Mouse (Mus musculus) limb, embryonic 11.5 days (tissue): ENCODE results near the gene Fam227a. TPM values are rescaled to one million over a fixed set of nuclear protein-coding genes. Genes with fewer than 3 reads are reported as not detected.

Experiments
- ATAC-seq: fragments of 200-750 bp; cut with Nextera tagmentation; 2 replicates; pipeline ENCODE4 v1.8.0; 2017; ENCODE audit warnings: low read depth; ENCODE audit not compliant: insufficient number of reproducible peaks, low FRiP score, low TSS enrichment
- DNase-seq: peaks from one replicate; pipeline ENCODE4 v3.0.0-alpha.2; 2015; ENCODE audit warnings: low spot score
- H3K27ac ChIP-seq: fragments of 300-500 bp; sonication (generic); replicated peaks from 2 replicates; pipeline ENCODE4 v1.5.1; 2014; ENCODE audit warnings: low read depth, mild to moderate bottlenecking, low read length
- H3K27me3 ChIP-seq: fragments of 300-500 bp; sonication (generic); 2 replicates; pipeline ENCODE4 v1.6.1; 2014; ENCODE audit warnings: mild to moderate bottlenecking, low read length, mixed read lengths; ENCODE audit not compliant: control insufficient read depth, insufficient read depth
- H3K36me3 ChIP-seq: fragments of 300-500 bp; sonication (generic); 2 replicates; pipeline ENCODE4 v1.6.1; 2014; ENCODE audit warnings: mild to moderate bottlenecking, low read length, moderate library complexity, mixed read lengths; ENCODE audit not compliant: control insufficient read depth, insufficient read depth
- H3K4me1 ChIP-seq: fragments of 300-500 bp; sonication (generic); 2 replicates; pipeline ENCODE4 v1.6.1; 2014; ENCODE audit warnings: low read length, mixed read lengths; ENCODE audit not compliant: control insufficient read depth, insufficient read depth
- H3K4me2 ChIP-seq: fragments of 300-500 bp; sonication (generic); 2 replicates; pipeline ENCODE4 v1.6.1; 2014; ENCODE audit warnings: low read depth, mild to moderate bottlenecking, moderate library complexity; ENCODE audit not compliant: severe bottlenecking
- H3K4me3 ChIP-seq: fragments of 300-500 bp; sonication (generic); 2 replicates; pipeline ENCODE4 v1.5.1; 2014; ENCODE audit warnings: low read depth, low read length
- H3K9ac ChIP-seq: fragments of 300-500 bp; sonication (generic); 2 replicates; pipeline ENCODE4 v1.6.1; 2014; ENCODE audit warnings: mild to moderate bottlenecking, low read length
- H3K9me3 ChIP-seq: fragments of 300-500 bp; sonication (generic); 2 replicates; pipeline ENCODE4 v1.6.1; 2016; ENCODE audit warnings: low read length; ENCODE audit not compliant: control insufficient read depth
- WGBS: fragments of 180-500 bp; shearing (Covaris S2); extraction: QIAGEN DNeasy Blood & Tissue Kit; methylation state at CpG from one replicate; pipeline ENCODE4 v1.1.7; 2014; 5-methylcytosine and 5-hydroxymethylcytosine counted together
- polyA plus RNA-seq: library from polyadenylated mRNA; unstranded; fragments of >200 nt; fragmentation: Nextera tagmentation; extraction: Ambion mirVana; gene quantifications from 2 replicates; pipeline ENCODE4 v1.2.1, GENCODE M21; 2014

Fam227a gene
- polyA plus RNA-seq, 1 experiment from 2014 or later = 2.0 TPM

DNA sequence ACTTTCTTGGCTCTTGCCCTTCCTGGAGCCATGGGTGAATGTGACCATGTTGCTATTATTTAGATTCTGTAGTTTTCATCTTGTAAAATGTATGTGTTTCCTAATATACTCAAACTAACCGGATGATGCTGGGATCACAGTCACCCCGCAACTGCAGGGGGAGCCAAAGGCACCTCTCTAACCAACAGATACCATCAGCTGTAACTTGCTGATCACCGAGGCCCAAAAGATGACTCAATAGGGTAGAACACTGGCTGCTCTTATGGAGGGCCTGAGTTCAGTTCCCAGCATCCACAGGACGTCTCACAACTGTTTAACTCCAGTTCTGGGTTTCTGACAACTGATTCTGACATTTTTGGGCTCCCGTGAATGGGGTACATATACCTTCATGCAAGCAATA is 42.0 kb downstream of the Fam227a start:
- H3K4me3 ChIP-seq = no peak overlapping the region
- H3K4me2 ChIP-seq = no peak overlapping the region
- DNase-seq = no peak
- WGBS = 88% methylated on average over 5 of the region's 5 CpGs
- no peaks in the 10 kb centered on the region for H3K9me3 ChIP-seq
- no peak overlapping the region for H3K27ac ChIP-seq
- no peak overlapping the region for H3K9ac ChIP-seq
- H3K4me1 ChIP-seq = no peaks in the 10 kb centered on the region
- ATAC-seq = no peak
- peaks cover 2% of the 10 kb centered on the region; the same call in 1 of the 2 replicates for H3K36me3 ChIP-seq
- H3K27me3 ChIP-seq = no peaks in the 10 kb centered on the region

DNA sequence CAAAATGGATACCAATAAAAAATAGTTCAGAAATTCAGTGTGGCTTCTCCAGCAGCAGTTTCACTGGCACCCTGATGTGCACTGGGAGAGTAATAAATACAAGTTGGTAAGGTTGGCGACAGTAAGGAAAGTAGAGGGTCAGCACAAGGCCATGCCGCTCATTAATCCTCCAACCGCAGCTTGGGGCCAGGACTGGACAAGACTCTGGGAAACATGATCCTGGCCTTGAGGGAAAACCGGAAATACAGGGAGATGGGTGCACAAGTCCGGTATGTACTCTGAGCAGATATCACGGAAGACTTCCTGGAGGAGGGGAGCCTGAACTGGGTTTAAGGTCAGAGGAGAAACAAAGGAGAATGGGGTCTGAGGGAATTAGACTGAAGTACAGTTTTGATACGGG is 43.3 kb downstream of the Fam227a start:
- WGBS = 69% methylated on average over 7 of the region's 7 CpGs
- peaks cover 2% of the 10 kb centered on the region; the same call in 1 of the 2 replicates for H3K36me3 ChIP-seq
- no peaks in the 10 kb centered on the region for H3K27me3 ChIP-seq
- H3K9ac ChIP-seq = no peak overlapping the region
- H3K4me1 ChIP-seq = no peaks in the 10 kb centered on the region
- no peak overlapping the region for H3K4me3 ChIP-seq
- ATAC-seq (no peak), DNase-seq (no peak)
- H3K9me3 ChIP-seq = no peaks in the 10 kb centered on the region
- no peak overlapping the region for H3K4me2 ChIP-seq
- no peak overlapping the region for H3K27ac ChIP-seq

DNA sequence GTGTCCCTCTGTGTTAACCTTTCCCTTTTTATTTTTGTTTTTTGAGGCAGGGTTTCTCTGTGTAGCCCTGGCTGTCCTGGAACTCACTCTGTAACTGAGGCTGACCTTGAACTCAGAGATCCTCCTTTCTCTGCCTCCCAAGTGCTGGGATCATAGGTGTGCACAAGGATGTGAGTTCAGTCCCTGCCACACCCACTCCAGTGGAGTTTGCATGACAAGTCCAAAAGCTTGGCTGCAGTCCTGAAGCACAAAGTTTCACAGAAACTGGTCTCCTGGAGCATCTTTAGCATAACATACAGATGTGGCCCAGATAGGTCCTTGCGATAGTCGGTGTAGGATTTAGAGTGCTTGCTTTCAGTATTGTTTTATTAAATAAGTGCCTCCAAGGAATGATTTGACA is 49.5 kb downstream of the Fam227a start:
- DNase-seq (no peak), ATAC-seq (no peak)
- WGBS = 100% methylated on average over 2 of the region's 2 CpGs
- Histone ChIP-seq H3K9ac (no peak overlapping the region), H3K4me2 (no peak overlapping the region), H3K9me3 (peaks cover 3% of the 10 kb centered on the region; the same call in 1 of the 2 replicates), H3K27ac (no peak overlapping the region), H3K4me1 (0 out of 2 replicates have a peak, but pooled peaks cover 2% of the 10 kb centered on the region), H3K36me3 (no peaks in the 10 kb centered on the region; the same call in 1 of the 2 replicates), H3K4me3 (no peak overlapping the region), H3K27me3 (0 out of 2 replicates have a peak, but pooled peaks cover 4% of the 10 kb centered on the region)

DNA sequence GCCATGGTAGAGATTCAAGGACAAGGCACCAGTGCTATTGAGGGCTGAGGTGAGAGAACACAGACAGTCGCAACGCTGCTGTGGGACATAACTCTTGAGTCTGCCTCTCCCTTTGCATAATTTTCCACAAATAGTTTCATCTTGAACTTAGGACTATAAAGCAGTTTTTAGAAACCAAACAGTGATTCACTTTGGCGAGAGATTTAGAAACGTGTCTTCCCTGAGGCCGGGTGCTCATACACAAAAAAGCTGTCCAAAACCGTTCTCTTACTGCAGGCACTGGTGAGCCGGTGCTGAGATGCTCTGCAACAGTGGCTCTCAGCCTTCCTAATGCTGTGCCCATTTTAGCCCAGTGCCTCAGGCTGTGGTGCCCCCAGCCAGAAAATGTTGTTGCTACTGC is 50.5 kb downstream of the Fam227a start:
- no peak for ATAC-seq

DNA sequence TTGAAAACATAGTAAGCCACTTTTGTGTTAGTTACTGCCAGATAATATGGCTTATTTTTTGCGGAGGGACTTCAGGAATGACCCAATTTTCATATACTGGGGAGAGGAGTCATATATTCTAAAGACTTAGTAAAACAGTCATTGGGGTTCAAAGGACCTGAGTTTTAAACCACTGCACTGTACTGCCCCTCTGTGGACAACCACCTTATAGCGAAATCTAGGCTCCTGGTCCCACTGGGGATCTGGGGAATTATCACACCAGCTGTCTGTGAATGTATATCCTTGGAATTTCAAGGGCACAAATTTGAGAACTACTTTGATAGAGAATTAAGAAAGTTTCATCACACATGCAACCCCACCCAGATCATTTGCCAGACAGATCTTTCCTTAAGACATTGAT is 51.0 kb downstream of the Fam227a start:
- DNase-seq = no peak
- Histone ChIP-seq H3K4me1 (0 out of 2 replicates have a peak, but pooled peaks cover 2% of the 10 kb centered on the region), H3K27me3 (0 out of 2 replicates have a peak, but pooled peaks cover 4% of the 10 kb centered on the region), H3K36me3 (no peaks in the 10 kb centered on the region), H3K4me2 (no peak overlapping the region), H3K27ac (no peak overlapping the region), H3K9me3 (peaks cover 4% of the 10 kb centered on the region; the same call in 1 of the 2 replicates), H3K9ac (no peak overlapping the region), H3K4me3 (no peak overlapping the region)
- 59% methylated on average over 2 of the region's 2 CpGs for WGBS
- ATAC-seq = no peak

More for the DNA sequence above, 50.5 kb downstream of the Fam227a start:
- no peak overlapping the region for H3K4me2 ChIP-seq
- H3K9ac ChIP-seq = no peak overlapping the region
- H3K9me3 ChIP-seq = peaks cover 4% of the 10 kb centered on the region; the same call in 1 of the 2 replicates
- H3K27me3 ChIP-seq = 0 out of 2 replicates have a peak, but pooled peaks cover 4% of the 10 kb centered on the region
- DNase-seq = no peak
- 85% methylated on average over 7 of the region's 7 CpGs for WGBS
- H3K36me3 ChIP-seq = no peaks in the 10 kb centered on the region; the same call in 1 of the 2 replicates
- H3K27ac ChIP-seq = no peak overlapping the region
- H3K4me3 ChIP-seq = no peak overlapping the region
- H3K4me1 ChIP-seq = 0 out of 2 replicates have a peak, but pooled peaks cover 2% of the 10 kb centered on the region

DNA sequence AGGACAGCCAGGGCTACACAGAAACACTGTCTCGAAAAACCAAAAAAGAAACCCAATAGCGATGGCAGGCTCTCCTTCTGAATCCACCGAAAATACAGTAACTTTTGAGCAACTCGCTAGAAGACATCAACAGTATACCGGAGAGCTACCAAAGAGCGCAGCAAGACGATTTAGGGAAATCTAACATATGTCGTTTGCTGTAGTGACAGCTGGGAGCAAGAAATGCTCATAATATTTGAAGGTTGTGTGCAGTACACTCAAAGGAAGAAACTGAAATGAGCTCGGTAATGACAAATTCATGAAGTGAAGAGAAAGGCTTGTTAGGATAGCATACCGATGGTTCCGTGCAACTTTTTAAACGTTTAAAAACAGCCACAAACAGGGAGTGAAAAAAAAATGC is 52.6 kb downstream of the Fam227a start:
- DNase-seq (no peak), ATAC-seq (no peak)
- Histone ChIP-seq H3K36me3 (no peaks in the 10 kb centered on the region), H3K4me2 (no peak overlapping the region), H3K27ac (no peak overlapping the region), H3K4me3 (no peak overlapping the region), H3K27me3 (0 out of 2 replicates have a peak, but pooled peaks cover 4% of the 10 kb centered on the region), H3K9me3 (peaks cover 4% of the 10 kb centered on the region; the same call in 1 of the 2 replicates), H3K4me1 (0 out of 2 replicates have a peak, but pooled peaks cover 2% of the 10 kb centered on the region), H3K9ac (no peak overlapping the region)
- 91% methylated on average over 12 of the region's 12 CpGs for WGBS

DNA sequence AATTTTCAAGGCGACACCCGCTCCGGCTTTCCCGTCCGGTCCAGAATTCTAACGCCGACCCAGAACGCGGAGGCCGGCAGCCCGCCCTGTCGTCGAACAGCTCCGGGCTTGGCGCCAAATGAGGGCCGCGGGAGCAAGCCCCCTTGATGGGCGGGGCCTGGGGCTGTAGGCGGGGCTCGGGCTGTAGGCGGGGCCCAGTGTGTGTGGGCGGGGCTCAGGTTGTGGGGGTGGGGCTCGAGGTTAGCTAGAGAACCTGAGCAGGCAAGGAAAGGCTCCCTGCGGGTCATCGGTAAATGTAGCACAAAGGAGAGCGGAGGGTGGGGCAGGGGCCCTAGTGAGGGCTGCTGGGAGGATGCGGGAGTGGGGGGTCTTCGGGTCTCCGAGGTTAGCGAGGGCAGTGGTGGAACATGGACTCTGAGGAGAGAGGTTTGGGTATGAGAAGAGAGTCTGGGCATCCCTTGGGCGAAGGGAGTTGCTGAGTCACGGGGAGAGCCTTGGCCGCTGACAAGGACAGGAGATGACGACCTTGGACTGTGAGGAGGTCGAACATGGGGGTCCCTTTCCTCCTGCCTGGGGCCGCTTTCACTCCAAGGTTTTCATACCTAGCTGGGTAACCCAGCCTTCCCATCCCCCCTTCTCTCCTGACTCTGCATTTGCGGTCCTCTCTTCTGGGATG is 53.6 kb downstream of the Fam227a start, which contains the start of gene Dmc1:
TSS of gene Dmc1 (minus strand) at position 120 of the 676 bp plus-strand sequence.
- Histone ChIP-seq H3K9ac (peak within 1 kb of the TSS; percentile 37; the same call in 1 of the 2 replicates), H3K27me3 (0 out of 2 replicates have a peak, but pooled peaks cover 4% of the 10 kb centered on the region), H3K36me3 (no peaks in the 10 kb centered on the region), H3K27ac (no peak within 1 kb of the TSS), H3K4me3 (peak within 1 kb of the TSS; percentile 19), H3K4me1 (0 out of 2 replicates have a peak, but pooled peaks cover 2% of the 10 kb centered on the region), H3K9me3 (peaks cover 4% of the 10 kb centered on the region; the same call in 1 of the 2 replicates), H3K4me2 (peak within 1 kb of the TSS; percentile 40)
- no peak for ATAC-seq
- DNase-seq = peak; percentile 64
- WGBS = 8% methylated on average over 37 of the region's 37 CpGs

DNA sequence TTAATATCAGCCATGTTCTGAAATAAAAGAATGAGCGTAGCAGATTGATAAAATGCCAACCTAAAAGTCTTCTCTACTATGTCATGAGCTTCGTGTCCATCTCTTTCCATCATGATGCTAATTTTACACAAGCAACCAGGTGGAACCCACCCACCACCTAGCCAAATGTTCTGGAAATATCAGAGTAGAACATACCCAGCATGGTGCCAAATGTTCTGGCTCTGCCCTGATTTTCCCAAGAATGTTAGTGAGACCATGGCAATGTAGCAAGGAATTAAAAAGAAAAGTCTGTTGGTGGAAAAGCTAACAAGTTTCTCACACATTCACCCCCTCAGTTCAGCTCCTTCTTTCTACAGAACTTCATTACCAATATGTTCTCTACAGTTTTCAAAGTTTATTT is 58.6 kb downstream of the Fam227a start:
- Histone ChIP-seq H3K4me3 (no peak overlapping the region), H3K4me1 (0 out of 2 replicates have a peak, but pooled peaks cover 2% of the 10 kb centered on the region), H3K27ac (no peak overlapping the region), H3K27me3 (0 out of 2 replicates have a peak, but pooled peaks cover 4% of the 10 kb centered on the region), H3K9me3 (peaks cover 4% of the 10 kb centered on the region; the same call in 1 of the 2 replicates), H3K9ac (no peak overlapping the region), H3K4me2 (no peak overlapping the region), H3K36me3 (no peaks in the 10 kb centered on the region)
- ATAC-seq (no peak), DNase-seq (no peak)
- WGBS = 85% methylated on average over 2 of the region's 2 CpGs
